ENCODE assay signal across 19 mouse cellular contexts in the genomic region with DNA sequence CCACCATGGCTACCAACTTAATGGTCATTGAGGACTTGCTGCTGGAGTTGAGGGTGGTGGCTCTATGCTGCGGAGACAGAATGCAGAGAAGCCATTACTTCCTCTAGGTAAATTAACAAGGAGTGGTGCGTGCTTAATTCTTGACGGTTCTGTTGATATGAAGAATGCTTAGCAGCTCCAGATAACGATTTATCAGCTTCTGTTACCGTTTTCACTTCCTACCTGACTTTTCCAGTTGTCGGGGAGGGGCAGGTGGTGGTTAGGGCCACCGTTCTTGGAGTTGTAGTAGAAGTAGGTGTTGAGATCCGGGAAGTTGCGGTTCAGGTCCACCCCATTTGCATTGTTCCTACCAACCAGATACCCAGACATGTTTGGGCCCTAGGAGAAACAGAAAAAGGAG. TPM values are rescaled to one million over a fixed set of nuclear protein-coding genes. Genes with fewer than 3 reads are reported as not detected.
"Had no signal": no experiment of that assay in that cellular context is flagged by ENCODE, and none has a peak within 500 bp of the region (broad histone marks: within the 10 kb centered on the region; RNA-seq: fewer than 3 reads in every experiment).

No protein-coding gene starts in this region.

- H3K9me3 ChIP-seq: neural tube, embryonic 13.5 days; neural tube, embryonic 15.5 days; stomach, embryonic 15.5 days had no signal

- H3K4me3 ChIP-seq: neural tube, embryonic 13.5 days; neural tube, embryonic 15.5 days; stomach, embryonic 15.5 days had no signal

- H3K4me1 ChIP-seq: neural tube, embryonic 13.5 days; neural tube, embryonic 15.5 days; stomach, embryonic 15.5 days had no signal

- H3K36me3 ChIP-seq: neural tube, embryonic 13.5 days; neural tube, embryonic 15.5 days; stomach, embryonic 15.5 days had no signal

- H3K27ac ChIP-seq: neural tube, embryonic 13.5 days; neural tube, embryonic 15.5 days; stomach, embryonic 15.5 days; stomach, postnatal 0 days had no signal

- H3K4me2 ChIP-seq: neural tube, embryonic 13.5 days; neural tube, embryonic 15.5 days; stomach, embryonic 15.5 days had no signal

- H3K27me3 ChIP-seq: neural tube, embryonic 13.5 days; neural tube, embryonic 15.5 days; stomach, embryonic 15.5 days had no signal

- H3K9ac ChIP-seq: neural tube, embryonic 13.5 days; neural tube, embryonic 15.5 days; stomach, embryonic 15.5 days had no signal

- DNase-seq: retina, postnatal 1 day; right cerebral cortex, adult 18-20 months; right cerebral cortex, postnatal 14 days; right cerebral cortex, postnatal 25 days; right cerebral cortex, postnatal 4 days; spleen, adult 18-20 months; thymus, adult 18-20 months; thymus, adult 2 months; thymus, postnatal 14 days; thymus, postnatal 25 days; thymus, postnatal 36 days; thymus, postnatal 4 days had no signal

RNA-seq across cellular contexts. Expression of a gene that starts 12.6 kb away (rescaled TPM):
- total RNA-seq: neutrophil, adult 5-6 weeks had no signal

RNA-seq across cellular contexts. Expression of a gene that starts 55.3 kb away (rescaled TPM):
- total RNA-seq: neutrophil, adult 5-6 weeks had no signal
- polyA plus RNA-seq: neural tube, embryonic 13.5 days; neural tube, embryonic 14.5 days; neural tube, embryonic 15.5 days; spleen, adult 2 months; thymus, adult 2 months had no signal
